Comparison of ENCODE assay signal across 28 mouse cellular contexts in genomic region chr10:116984836-116985235, GRCm38 (mm10). TPM values are rescaled to one million over a fixed set of nuclear protein-coding genes. Genes with fewer than 3 reads are reported as not detected.
DNase-seq lines count a peak whose midpoint lies in the region; ATAC-seq and TF ChIP-seq lines count a peak whose summit lies in the region.
"Had no signal": no experiment of that assay in that cellular context is flagged by ENCODE, and none has a peak within 500 bp of the region (broad histone marks: within the 10 kb centered on the region; RNA-seq: fewer than 3 reads in every experiment).

No protein-coding gene starts in this region.

- intact Hi-C loops in left cerebral cortex, postnatal 4 days (cut with DNase I): no loop called here

- DNase-seq in forebrain, embryonic 14.5 days (ENCODE audit: low spot score): peak; percentile 15
- peak; percentile 40 for DNase-seq in heart, adult 11 months
- no peak for DNase-seq in heart, adult 9 months (ENCODE audit: low spot score in 2 of 2)
- peak; percentile 61 for DNase-seq in midbrain, embryonic 14.5 days
- DNase-seq in brain, embryonic 14.5 days (ENCODE audit: low read depth): peak; percentile 58
- no peak for DNase-seq in left cerebral cortex, postnatal 4 days
- DNase-seq: adrenal gland, adult 2 months; adrenal gland, adult 8-10 months; adrenal gland, postnatal 10 days; adrenal gland, postnatal 14 days; adrenal gland, postnatal 25 days; adrenal gland, postnatal 36 days; B cell, adult 2 months; cerebellum, adult 11 months; cerebellum, adult 11-12 months; cerebellum, adult 18-20 months had no signal

- H3K4me3 ChIP-seq in forebrain, embryonic 14.5 days (ENCODE audit: low read depth, low read length): no peak overlapping the region
- no peak overlapping the region for H3K4me3 ChIP-seq in forebrain, embryonic 13.5 days
- H3K4me3 ChIP-seq in midbrain, embryonic 14.5 days (replicated peaks; ENCODE audit: low read depth, low read length): no peak overlapping the region
- no peak overlapping the region for H3K4me3 ChIP-seq in midbrain, embryonic 13.5 days (replicated peaks)

- no peaks in the 10 kb centered on the region for H3K36me3 ChIP-seq in forebrain, embryonic 14.5 days (ENCODE audit: control insufficient read depth, insufficient read depth, low read length)
- H3K36me3 ChIP-seq in forebrain, embryonic 13.5 days (ENCODE audit: poor library complexity, severe bottlenecking): no peaks in the 10 kb centered on the region
- H3K36me3 ChIP-seq in midbrain, embryonic 14.5 days (ENCODE audit: control insufficient read depth, insufficient read depth, low read length): no peaks in the 10 kb centered on the region
- no peaks in the 10 kb centered on the region for H3K36me3 ChIP-seq in midbrain, embryonic 13.5 days
- H3K36me3 ChIP-seq: G1E had no signal

- H3K4me2 ChIP-seq in forebrain, embryonic 14.5 days (ENCODE audit: low read length): no peak overlapping the region
- H3K4me2 ChIP-seq in forebrain, embryonic 13.5 days: no peak overlapping the region
- no peak overlapping the region for H3K4me2 ChIP-seq in midbrain, embryonic 14.5 days (ENCODE audit: low read length)
- no peak overlapping the region for H3K4me2 ChIP-seq in midbrain, embryonic 13.5 days (replicated peaks)

- no peak overlapping the region for H3K27ac ChIP-seq in forebrain, embryonic 14.5 days (ENCODE audit: low read depth, low read length)
- no peak overlapping the region for H3K27ac ChIP-seq in forebrain, embryonic 13.5 days
- no peak overlapping the region for H3K27ac ChIP-seq in midbrain, embryonic 14.5 days (replicated peaks; ENCODE audit: low read depth, low read length)
- no peak overlapping the region for H3K27ac ChIP-seq in midbrain, embryonic 13.5 days

- H3K9me3 ChIP-seq in forebrain, embryonic 14.5 days (replicated peaks; ENCODE audit: control insufficient read depth, low read length): no peaks in the 10 kb centered on the region
- no peaks in the 10 kb centered on the region for H3K9me3 ChIP-seq in forebrain, embryonic 13.5 days (replicated peaks)
- no peaks in the 10 kb centered on the region for H3K9me3 ChIP-seq in midbrain, embryonic 14.5 days (ENCODE audit: control insufficient read depth, low read length)
- H3K9me3 ChIP-seq in midbrain, embryonic 13.5 days: no peaks in the 10 kb centered on the region
- H3K9me3 ChIP-seq: G1E had no signal

- H3K4me1 ChIP-seq in forebrain, embryonic 14.5 days (ENCODE audit: control insufficient read depth, insufficient read depth, low read length): peaks cover 4% of the 10 kb centered on the region; the same call in 1 of the 2 replicates
- peaks cover 15% of the 10 kb centered on the region for H3K4me1 ChIP-seq in forebrain, embryonic 13.5 days
- peaks cover 17% of the 10 kb centered on the region for H3K4me1 ChIP-seq in midbrain, embryonic 14.5 days (ENCODE audit: control insufficient read depth, insufficient read depth, low read length)
- peaks cover 23% of the 10 kb centered on the region for H3K4me1 ChIP-seq in midbrain, embryonic 13.5 days (replicated peaks)

- H3K27me3 ChIP-seq in forebrain, embryonic 14.5 days (replicated peaks; ENCODE audit: control insufficient read depth, insufficient read depth, low read length): no peaks in the 10 kb centered on the region
- no peaks in the 10 kb centered on the region for H3K27me3 ChIP-seq in forebrain, embryonic 13.5 days
- no peaks in the 10 kb centered on the region for H3K27me3 ChIP-seq in midbrain, embryonic 14.5 days (ENCODE audit: control insufficient read depth, insufficient read depth, low read length)
- no peaks in the 10 kb centered on the region for H3K27me3 ChIP-seq in midbrain, embryonic 13.5 days
- H3K27me3 ChIP-seq: CH12.LX, Patski had no signal

- no peak overlapping the region for H3K9ac ChIP-seq in forebrain, embryonic 14.5 days (ENCODE audit: low read length)
- H3K9ac ChIP-seq in forebrain, embryonic 13.5 days: no peak overlapping the region
- H3K9ac ChIP-seq in midbrain, embryonic 14.5 days (replicated peaks; ENCODE audit: low read length): no peak overlapping the region
- H3K9ac ChIP-seq in midbrain, embryonic 13.5 days (replicated peaks): no peak overlapping the region

- ATAC-seq in forebrain, embryonic 14.5 days: no peak
- no peak for ATAC-seq in forebrain, embryonic 13.5 days
- no peak for ATAC-seq in midbrain, embryonic 14.5 days (ENCODE audit: low FRiP score, low TSS enrichment)
- no peak for ATAC-seq in midbrain, embryonic 13.5 days
- ATAC-seq: activated CD4-positive, CD25-positive, alpha-beta regulatory T cell, adult 4 months; CD4-positive, CD25-positive, alpha-beta regulatory T cell, adult 4 months; Patski had no signal

- 58% methylated on average over 12 of the region's 12 CpGs for WGBS in forebrain, embryonic 14.5 days
- 63% methylated on average over 12 of the region's 12 CpGs for WGBS in forebrain, embryonic 13.5 days
- WGBS in midbrain, embryonic 14.5 days: 53% methylated on average over 12 of the region's 12 CpGs
- WGBS in midbrain, embryonic 13.5 days: 62% methylated on average over 12 of the region's 12 CpGs

- TF ChIP-seq CTCF in brain, embryonic 14.5 days (IDR thresholded peaks at IDR 0.05; ENCODE audit: borderline replicate concordance, extremely low read depth, insufficient read depth, insufficient read length): no peak

- TF ChIP-seq POLR2A in brain, embryonic 14.5 days (IDR thresholded peaks at IDR 0.05; ENCODE audit: borderline replicate concordance, extremely low read depth, insufficient read depth, insufficient read length, poor library complexity, severe bottlenecking): no peak

RNA-seq across cellular contexts. Expression of gene Best3, which starts 1.3 kb away (rescaled TPM):
- 0.10 TPM in 1 of 2 replicates, not detected in the other for polyA plus RNA-seq in forebrain, embryonic 14.5 days (2014; fragmentation: Nextera tagmentation; extraction: Ambion mirVana)
- 0.08 TPM in 1 of 2 replicates, not detected in the other for polyA plus RNA-seq in forebrain, embryonic 13.5 days (2015; fragmentation: Nextera tagmentation; extraction: Ambion mirVana)
- 0.12 TPM in 1 of 2 replicates, not detected in the other for polyA plus RNA-seq in midbrain, embryonic 14.5 days (2014; fragmentation: Nextera tagmentation; extraction: Ambion mirVana)
- 0.09 and 0.15 TPM in 2 replicates for polyA plus RNA-seq in midbrain, embryonic 13.5 days (2015; fragmentation: Nextera tagmentation; extraction: Ambion mirVana)
- polyA plus RNA-seq in brain, embryonic 14.5 days (2012; rRNA removed): 0.11 and 0.18 TPM in 2 replicates
- total RNA-seq in left cerebral cortex, postnatal 4 days (2021): under 1 TPM in 1 of 2 experiments, not detected in 1; 0.16 TPM
- total RNA-seq: CH12.LX, G1E, MEL had no signal
- polyA plus RNA-seq: activated CD4-positive, CD25-positive, alpha-beta regulatory T cell, adult 4 months; CD4-positive, CD25-positive, alpha-beta regulatory T cell, adult 4 months; G1E; Patski had no signal

RNA-seq across cellular contexts. Expression of gene Gm10271, which starts 12.4 kb away (rescaled TPM):
- not detected in 2 replicates for polyA plus RNA-seq in forebrain, embryonic 14.5 days (2014; fragmentation: Nextera tagmentation; extraction: Ambion mirVana)
- polyA plus RNA-seq in forebrain, embryonic 13.5 days (2015; fragmentation: Nextera tagmentation; extraction: Ambion mirVana): not detected in 2 replicates
- not detected in 2 replicates for polyA plus RNA-seq in midbrain, embryonic 14.5 days (2014; fragmentation: Nextera tagmentation; extraction: Ambion mirVana)
- not detected in 2 replicates for polyA plus RNA-seq in midbrain, embryonic 13.5 days (2015; fragmentation: Nextera tagmentation; extraction: Ambion mirVana)
- not detected in 2 replicates for polyA plus RNA-seq in brain, embryonic 14.5 days (2012; rRNA removed)
- total RNA-seq in left cerebral cortex, postnatal 4 days (2021): not detected
- total RNA-seq: adrenal gland, adult 18-20 months; adrenal gland, adult 2 months; adrenal gland, adult 8-10 months; adrenal gland, postnatal 10 days; adrenal gland, postnatal 14 days; adrenal gland, postnatal 25 days; adrenal gland, postnatal 36 days; adrenal gland, postnatal 4 days; CH12.LX; ES-E14; G1E; MEL had no signal
- polyA plus RNA-seq: activated CD4-positive, CD25-positive, alpha-beta regulatory T cell, adult 4 months; adrenal gland, adult 2 months; C2C12; CD4-positive, CD25-positive, alpha-beta regulatory T cell, adult 4 months; G1E; Patski had no signal

RNA-seq across cellular contexts. Expression of gene Rab3ip, which starts 34.3 kb away (rescaled TPM):
- 37.3 and 42.8 TPM in 2 replicates for polyA plus RNA-seq in forebrain, embryonic 14.5 days (2014; fragmentation: Nextera tagmentation; extraction: Ambion mirVana)
- polyA plus RNA-seq in forebrain, embryonic 13.5 days (2015; fragmentation: Nextera tagmentation; extraction: Ambion mirVana): 43.1 and 45.7 TPM in 2 replicates
- 40.4 and 41.6 TPM in 2 replicates for polyA plus RNA-seq in midbrain, embryonic 14.5 days (2014; fragmentation: Nextera tagmentation; extraction: Ambion mirVana)
- polyA plus RNA-seq in midbrain, embryonic 13.5 days (2015; fragmentation: Nextera tagmentation; extraction: Ambion mirVana): 43.9 and 44.2 TPM in 2 replicates
- polyA plus RNA-seq in brain, embryonic 14.5 days (2012; rRNA removed): 48.9 and 65.7 TPM in 2 replicates
- 10 to 100 TPM; 41.2 to 42.9 TPM for total RNA-seq in left cerebral cortex, postnatal 4 days (2021)

Comparison
In these comparisons a context has a peak if more than half of its experiments do, and no peak if none do; other contexts are left out.
1. DNase-seq: peak in forebrain, embryonic 14.5 days (single experiment), heart, adult 11 months (single experiment), midbrain, embryonic 14.5 days (single experiment) and brain, embryonic 14.5 days (single experiment); none in heart, adult 9 months (0 of 2) and left cerebral cortex, postnatal 4 days (single experiment).